Mouse (Mus musculus) right cerebral cortex, postnatal 4 days (tissue): ENCODE results near the gene Naip2.
"Not testable (repeated sequence)": the region's sequence is repeated elsewhere in the genome, so short reads cannot be mapped to it uniquely, and the experiment has no call there.

Experiments
- DNase-seq: peaks from one replicate; pipeline ENCODE4 v3.0.0-alpha.2; 2022

Naip2 gene

GRCm38 (mm10) chr13:100201659-100202333 lies at the start of gene Naip2:
Gene Naip2, minus strand, starts transcription at chr13:100202092.
- DNase-seq = not testable (repeated sequence)

- DNase-seq = not testable (repeated sequence)
Observed at GRCm38 (mm10) chr13:100246896-100247519, 45.1 kb upstream of the Naip2 start.

- DNase-seq = not testable (repeated sequence)
Observed at GRCm38 (mm10) chr13:100246223-100246622, 44.3 kb upstream of the Naip2 start, which contains the start of gene Naip5. Gene Naip5, minus strand, starts transcription at chr13:100246323.

- no peak for DNase-seq
Observed at GRCm38 (mm10) chr13:100243702-100244101, 41.8 kb upstream of the Naip2 start.

GRCm38 (mm10) chr13:100213683-100214082 lies 11.8 kb upstream of the Naip2 start:
- DNase-seq = not testable (repeated sequence)

GRCm38 (mm10) chr13:100210540-100210939 lies 8.6 kb upstream of the Naip2 start:
- DNase-seq = no peak

- no peak for DNase-seq
Observed at GRCm38 (mm10) chr13:100203319-100203718, 1.4 kb upstream of the Naip2 start.

- DNase-seq = no peak
Observed at GRCm38 (mm10) chr13:100200778-100201177, 1.1 kb downstream of the Naip2 start.

GRCm38 (mm10) chr13:100195421-100195820 lies 6.5 kb downstream of the Naip2 start:
- no peak for DNase-seq

- DNase-seq = not testable (repeated sequence)
Observed at GRCm38 (mm10) chr13:100183111-100183510, 18.8 kb downstream of the Naip2 start.

- DNase-seq = not testable (repeated sequence)
Observed at GRCm38 (mm10) chr13:100174360-100174759, 27.5 kb downstream of the Naip2 start.

- not testable (repeated sequence) for DNase-seq
Observed at GRCm38 (mm10) chr13:100166378-100166777, 35.5 kb downstream of the Naip2 start.

GRCm38 (mm10) chr13:100162467-100162866 lies 39.4 kb downstream of the Naip2 start:
- not testable (repeated sequence) for DNase-seq

GRCm38 (mm10) chr13:100161171-100161870 lies 40.6 kb downstream of the Naip2 start:
- not testable (repeated sequence) for DNase-seq

GRCm38 (mm10) chr13:100156624-100157023 lies 45.3 kb downstream of the Naip2 start:
- DNase-seq = no peak

GRCm38 (mm10) chr13:100152659-100153058 lies 49.2 kb downstream of the Naip2 start:
- DNase-seq = no peak

- no peak for DNase-seq
Observed at GRCm38 (mm10) chr13:100141646-100142314, 60.1 kb downstream of the Naip2 start.

GRCm38 (mm10) chr13:100125258-100125643 lies 76.6 kb downstream of the Naip2 start:
- no peak for DNase-seq

- peak; percentile 86 for DNase-seq
Observed at GRCm38 (mm10) chr13:100124423-100125257, 77.3 kb downstream of the Naip2 start, which contains the start of gene Smn1. Gene Smn1, plus strand, starts transcription at chr13:100124852.

- no peak for DNase-seq
Observed at GRCm38 (mm10) chr13:100123970-100124369, 77.9 kb downstream of the Naip2 start.

GRCm38 (mm10) chr13:100112218-100112972 lies 89.5 kb downstream of the Naip2 start:
- DNase-seq = no peak
